Mouse (Mus musculus) bone marrow, adult 2 months (tissue): ENCODE results near the gene Vmn2r17.

Experiments
- CTCF ChIP-seq: fragments of 200-500 bp; IDR thresholded peaks from 2 replicates; pipeline ENCODE4 v1.5.1; 2011; ENCODE audit warnings: low read length, control low read depth; ENCODE audit not compliant: control insufficient read depth, insufficient read depth
- POLR2A ChIP-seq: fragments of 200-500 bp; IDR thresholded peaks from 2 replicates; pipeline ENCODE4 v1.6.1; 2011; ENCODE audit warnings: low read depth, mild to moderate bottlenecking, control low read depth, low read length, borderline replicate concordance; ENCODE audit not compliant: control insufficient read depth

GRCm38 (mm10) chr5:109466576-109467506 lies 47.4 kb downstream of the Vmn2r17 start:
- TF ChIP-seq POLR2A, result no peak
- TF ChIP-seq CTCF, result no peak
